Mouse (Mus musculus): Measurements from ENCODE around the gene Gm8773.

The Gm8773 gene

DNA sequence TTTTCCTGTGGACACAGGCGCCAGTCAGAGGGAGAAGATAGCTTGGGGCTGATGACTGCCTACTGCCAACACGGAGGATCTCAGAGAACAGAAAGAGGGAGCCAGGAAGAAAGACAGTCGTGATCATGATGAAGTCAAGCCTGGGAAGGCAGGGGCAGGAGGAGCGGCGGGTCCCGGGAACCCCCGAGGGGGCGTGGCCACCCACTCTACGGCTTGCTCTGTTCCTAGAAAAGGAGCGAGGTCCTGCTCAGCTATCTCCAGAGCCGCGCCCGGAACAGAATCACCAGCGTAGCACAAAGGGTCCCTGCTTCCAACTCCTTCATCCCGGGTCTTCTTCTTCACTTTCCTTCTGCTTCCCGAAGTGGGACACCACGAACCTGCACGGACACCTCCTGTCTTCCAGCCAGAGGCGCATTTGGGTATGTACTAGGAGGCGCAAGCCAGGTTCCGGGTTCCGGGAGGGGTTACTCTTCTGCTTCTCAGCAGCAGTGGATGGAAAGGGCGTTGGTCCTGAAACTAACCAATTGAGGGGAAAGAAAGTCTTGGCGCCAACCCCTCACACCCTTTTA lies at the start of gene Gm8773:
Gene Gm8773 (plus strand): TSS at position 51 of the 569 bp plus-strand sequence.
- DNase-seq (ENCODE audit: low read depth, low spot score) = no peak

DNA sequence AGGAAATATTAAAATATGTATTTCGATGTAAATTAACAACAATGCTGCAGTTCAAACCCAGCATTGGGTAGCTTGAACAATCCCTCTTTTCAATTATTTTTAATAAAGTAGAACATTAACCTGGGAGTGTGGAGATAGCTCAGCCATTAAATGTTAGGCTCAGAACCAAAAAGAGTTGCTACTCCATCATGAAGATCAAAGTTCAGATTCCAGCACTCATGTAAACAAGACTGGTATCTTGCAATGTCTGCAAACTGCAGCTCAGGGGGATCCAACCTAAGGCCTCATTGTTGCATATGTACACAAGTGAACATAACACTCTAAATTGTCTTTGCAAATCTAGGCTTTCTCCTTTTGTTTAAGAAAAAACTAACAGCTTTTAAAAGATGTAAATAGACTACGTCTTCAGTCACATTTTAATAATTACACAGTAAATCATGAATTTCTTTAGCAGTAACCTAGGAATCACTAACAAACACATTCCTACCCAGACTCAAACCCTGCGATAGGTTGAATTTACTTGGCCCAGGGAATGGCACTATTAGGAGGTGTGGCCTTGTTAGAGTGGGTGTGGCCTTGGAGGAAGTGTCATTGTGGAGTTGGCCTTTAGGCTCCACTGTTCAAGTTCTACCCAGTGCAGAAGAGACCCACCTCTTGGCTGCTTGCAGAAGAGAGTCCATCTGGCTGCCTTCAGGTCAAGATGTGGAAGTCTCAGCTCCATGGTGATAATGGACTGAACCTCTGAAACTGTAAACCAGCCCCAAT lies 39.8 kb upstream of the Gm8773 start:
- no peak for DNase-seq (ENCODE audit: low read depth, low spot score)

DNA sequence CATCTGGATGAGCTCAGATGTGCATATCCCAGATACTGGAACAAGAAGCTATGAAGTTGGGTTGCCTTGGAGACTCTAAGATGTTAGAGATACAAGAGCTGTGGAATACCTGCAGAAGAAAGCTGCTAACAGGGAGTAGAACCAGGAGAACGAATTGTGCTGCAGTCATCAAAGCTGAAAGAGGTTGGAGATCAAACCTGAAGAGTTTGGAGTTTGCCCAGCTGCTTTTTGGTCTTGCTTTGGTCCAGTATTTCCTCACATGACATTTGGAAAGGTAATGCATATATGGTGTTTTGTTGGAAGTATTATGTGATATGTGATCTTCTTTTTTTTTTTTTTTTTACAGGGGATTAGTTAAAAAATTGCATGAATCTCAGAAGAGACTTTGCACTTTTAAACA lies 37.5 kb upstream of the Gm8773 start:
- DNase-seq (ENCODE audit: low read depth, low spot score) = no peak

DNA sequence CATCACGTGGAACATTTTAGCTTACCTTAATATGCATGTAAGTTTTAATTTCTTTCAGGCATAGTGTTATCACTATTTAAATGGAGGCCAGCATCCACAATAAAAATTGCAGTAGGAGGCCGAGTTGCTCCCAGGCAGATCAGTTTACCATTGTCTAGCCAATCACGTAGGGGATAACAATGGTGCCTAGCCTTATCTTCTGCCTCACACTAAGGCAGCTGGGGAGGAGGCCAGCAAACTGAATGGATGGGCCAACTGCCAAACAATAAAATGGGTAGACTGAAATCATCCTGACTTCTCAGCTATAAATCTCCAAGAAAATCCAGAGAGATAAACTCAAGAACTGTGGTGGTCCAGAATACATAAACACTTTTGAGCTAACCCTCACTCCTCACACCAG lies 33.8 kb upstream of the Gm8773 start:
- DNase-seq (ENCODE audit: low read depth, low spot score) = no peak

DNA sequence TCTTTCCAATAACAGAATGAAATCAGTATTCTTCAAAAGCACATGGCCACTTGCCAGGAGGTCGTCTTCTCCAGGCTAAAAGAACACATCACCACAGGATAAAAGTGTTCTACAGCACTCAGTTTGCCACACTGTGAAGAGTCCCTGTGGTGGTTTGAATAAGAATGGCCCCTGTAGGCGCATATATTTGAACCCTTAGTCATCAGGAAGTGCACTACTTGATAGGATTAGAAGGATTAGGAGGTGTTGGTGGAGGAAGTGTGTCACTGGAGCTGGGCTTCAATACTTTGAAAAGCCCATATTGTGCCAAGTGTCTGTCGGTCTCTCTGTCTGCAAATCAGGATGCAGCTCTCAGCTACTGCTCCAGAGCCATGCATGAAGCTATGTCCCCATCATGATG lies 33.2 kb upstream of the Gm8773 start:
- no peak for DNase-seq (ENCODE audit: low read depth, low spot score)

DNA sequence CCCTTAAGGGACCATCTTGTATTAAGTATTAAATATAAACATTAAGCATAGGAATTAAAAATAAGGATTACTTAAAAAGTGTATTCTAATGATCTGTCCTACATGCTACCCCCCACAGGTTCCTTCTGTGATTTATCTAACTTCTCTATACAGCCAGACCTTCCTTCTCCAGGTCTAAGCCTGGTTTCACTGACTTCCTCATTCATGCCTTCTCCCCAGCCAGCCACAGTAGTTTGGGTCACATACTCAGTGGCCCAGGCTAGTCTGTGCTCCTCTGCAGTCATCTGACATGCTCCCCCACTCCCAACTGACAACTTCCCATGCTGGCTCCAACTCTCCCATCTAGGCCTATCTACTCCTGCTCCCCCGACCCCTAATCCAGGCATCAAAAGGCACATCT lies 22.5 kb upstream of the Gm8773 start:
- no peak for DNase-seq (ENCODE audit: low read depth, low spot score)

DNA sequence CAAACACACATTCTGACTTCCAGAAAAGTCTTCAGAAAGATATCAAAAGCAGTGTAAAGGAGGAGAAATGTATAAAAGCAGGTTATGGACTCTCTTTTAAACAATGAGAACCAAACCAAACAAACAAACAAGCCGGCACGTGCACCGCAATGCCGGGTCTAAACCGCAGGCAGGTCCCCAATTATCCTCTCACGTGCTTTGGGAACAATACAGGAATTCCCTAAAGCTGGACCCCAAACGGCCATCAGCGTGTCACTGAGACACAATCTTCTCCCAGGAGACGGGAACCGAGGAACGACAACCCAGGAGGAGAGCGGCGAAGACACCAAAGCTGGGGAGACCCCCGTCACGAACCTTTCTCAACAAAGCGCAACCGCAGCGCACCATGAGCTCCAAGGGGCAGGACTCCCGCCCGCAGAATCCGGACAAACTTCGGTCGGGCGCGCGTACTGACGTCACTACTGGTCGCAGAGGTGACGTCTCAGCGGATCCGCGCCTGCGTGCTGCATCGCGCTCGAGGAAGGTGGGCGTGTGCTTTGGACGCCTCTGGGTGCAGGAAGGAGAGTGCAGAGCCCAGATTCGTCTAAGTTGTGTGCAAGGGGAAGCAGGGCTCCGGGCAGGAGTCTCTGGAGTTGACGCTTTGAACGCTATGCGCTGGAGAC lies 14.4 kb upstream of the Gm8773 start, which contains the start of gene Gtpbp10:
Gene Gtpbp10 (minus strand): TSS at position 460 of the 662 bp plus-strand sequence.
- DNase-seq (ENCODE audit: low read depth, low spot score) = peak; percentile 61

DNA sequence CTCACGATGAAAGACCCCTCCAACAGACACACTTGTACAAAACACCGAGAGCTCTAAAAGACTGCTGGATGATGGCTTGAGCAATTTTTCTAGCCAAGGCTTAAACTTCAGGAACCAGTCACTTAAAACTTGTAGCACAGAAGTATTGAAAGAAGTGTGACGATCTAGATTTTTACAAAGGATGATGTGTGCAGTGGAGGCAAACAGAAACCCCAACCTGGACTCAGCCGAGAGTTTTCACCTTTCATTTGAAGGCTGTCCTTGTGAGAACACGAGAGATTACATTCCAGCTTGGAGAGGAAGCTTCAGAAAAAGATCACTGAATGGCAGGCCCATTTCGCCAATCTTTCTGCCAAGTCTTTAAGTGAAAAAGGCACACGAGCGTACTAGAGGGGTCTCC lies 13.8 kb upstream of the Gm8773 start:
- DNase-seq (ENCODE audit: low read depth, low spot score) = no peak

DNA sequence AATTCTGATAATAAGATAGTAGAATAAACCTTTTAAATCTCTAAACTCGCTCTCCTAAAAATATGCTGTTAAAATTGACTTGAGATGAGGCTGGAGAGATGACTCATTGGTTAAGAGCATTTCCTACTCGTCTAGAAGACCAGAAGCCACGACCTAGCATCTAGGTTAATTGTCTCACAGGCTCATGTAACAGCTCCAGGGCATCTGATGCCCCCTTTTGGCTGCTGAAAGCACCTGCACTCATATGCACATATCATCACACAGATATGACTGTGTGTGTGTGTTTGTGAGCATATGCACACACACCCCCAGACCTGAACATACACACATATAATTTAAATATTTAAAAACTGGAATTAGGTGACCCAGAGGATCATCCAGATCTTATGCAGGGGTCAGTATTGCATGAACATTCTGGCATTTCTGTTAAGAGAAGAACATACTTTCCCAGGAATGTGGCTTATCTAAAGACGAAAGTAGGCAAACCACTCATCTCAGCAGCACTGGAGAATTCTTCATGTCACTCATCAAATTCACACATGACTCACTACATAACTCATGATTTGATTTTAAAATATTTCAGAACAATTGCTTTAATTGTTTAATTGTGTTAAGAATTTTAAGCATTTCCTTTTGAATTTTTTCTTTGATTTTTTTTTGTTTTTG lies 12.4 kb upstream of the Gm8773 start:
- no peak for DNase-seq (ENCODE audit: low read depth, low spot score)

DNA sequence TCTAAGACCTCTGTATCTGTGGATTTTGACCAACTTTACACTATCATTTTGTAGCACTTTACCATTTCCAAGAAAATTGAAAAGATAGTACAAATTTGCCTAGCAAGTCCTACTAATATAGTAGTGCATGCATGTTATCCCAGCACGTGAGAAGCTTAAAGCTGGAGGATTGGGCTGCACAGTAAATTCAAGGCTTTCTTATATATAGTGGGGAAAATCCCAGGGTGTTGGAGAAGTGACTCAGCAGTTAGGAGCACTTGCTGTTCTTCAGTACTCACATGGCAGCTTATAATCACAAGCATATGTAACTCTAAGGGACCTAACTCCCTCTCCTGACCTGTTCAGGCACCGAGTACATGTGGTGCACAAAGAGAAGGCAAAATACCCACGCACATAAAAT lies 11.2 kb upstream of the Gm8773 start:
- DNase-seq (ENCODE audit: low read depth, low spot score) = no peak

DNA sequence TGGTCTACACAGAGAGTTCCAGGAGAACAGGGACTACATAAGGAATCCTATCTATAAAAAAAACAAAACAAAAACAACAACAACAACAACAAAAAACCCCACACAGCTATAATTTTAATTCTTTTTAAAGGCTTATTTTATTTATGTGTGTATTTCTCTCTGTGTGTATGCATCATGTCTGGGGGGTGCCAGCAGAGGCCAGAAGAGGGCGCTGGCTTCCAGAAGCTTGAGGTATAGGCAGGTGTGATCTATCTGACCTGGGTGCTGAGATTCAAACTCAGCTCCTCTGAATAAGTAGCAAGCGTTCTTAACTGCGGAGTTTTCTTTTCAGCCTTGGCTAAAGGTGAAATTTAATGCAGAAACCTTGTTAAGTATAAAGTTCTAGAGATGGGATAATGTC lies 14.1 kb downstream of the Gm8773 start:
- no peak for DNase-seq (ENCODE audit: low read depth, low spot score)

DNA sequence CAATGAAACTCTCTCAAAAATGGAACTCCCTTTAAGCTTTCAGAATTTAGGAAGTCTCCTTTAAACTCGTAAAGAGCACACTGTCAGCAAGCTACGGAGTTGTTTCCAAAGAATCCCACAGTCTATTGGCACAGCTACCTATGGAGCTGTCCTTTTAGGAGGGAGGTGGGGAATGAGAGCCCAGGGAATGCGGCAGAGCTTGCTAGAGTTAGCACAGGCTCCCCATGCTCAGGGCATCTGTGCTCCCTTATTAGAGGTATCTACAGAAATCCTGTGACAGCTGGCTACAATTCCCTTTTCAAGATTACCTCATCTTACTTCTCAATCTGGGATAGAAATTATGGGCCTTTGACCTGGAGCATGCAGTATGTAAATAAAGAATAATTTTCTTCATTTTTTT lies 36.9 kb downstream of the Gm8773 start:
- no peak for DNase-seq (ENCODE audit: low read depth, low spot score)

DNA sequence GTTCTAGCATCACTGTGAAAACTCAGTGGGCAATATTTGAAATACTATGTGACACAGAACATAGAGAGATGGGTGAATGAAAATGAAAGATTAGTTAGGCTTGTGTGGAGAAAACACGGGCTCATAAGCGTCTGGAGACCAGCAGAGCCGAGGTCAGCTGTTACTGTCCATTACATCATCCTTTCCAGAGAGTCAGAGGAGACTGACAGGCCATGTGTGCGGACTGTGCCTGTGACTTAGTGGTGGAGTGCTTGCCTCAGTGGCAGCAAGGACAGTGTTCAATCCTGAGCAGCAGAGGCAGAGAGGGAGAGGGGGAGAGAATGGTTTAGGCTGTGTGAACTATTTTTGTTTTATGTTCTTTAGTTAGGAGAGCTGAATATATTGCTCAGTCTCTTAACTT lies 44.7 kb downstream of the Gm8773 start:
- no peak for DNase-seq (ENCODE audit: low read depth, low spot score)

DNA sequence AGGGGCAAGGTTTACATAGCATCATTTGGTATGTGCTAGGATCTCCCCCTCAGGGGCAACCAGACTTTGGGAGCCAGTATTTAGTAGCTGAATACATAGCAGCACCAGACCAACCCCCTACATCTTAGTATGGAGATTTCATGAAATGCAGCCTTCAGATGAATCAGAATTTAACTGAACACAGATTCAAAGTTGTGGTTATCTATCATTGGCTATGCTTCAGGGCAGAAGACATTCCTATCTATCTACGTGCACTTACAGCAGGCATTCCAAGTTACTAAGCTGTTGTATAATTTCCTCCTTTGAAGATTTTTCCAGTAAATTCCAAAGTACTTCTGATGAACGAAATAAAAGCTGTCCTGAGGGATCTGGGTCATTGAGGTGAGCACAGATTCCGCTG lies 51.9 kb downstream of the Gm8773 start:
- DNase-seq (ENCODE audit: low read depth, low spot score) = no peak

Measured in c-Kit-negative CD71-positive TER-119-positive erythroid progenitor cells, embryonic 14.5 days (primary cell).